Mouse (Mus musculus) cerebellum, adult 2 months (tissue): Measurements from ENCODE around the gene Slc1a2.

ENCODE experiments used
- CTCF ChIP-seq: fragments of 200-500 bp; IDR thresholded peaks from 2 replicates; pipeline ENCODE4 v1.5.1; 2011; ENCODE audit warnings: low read depth, mild to moderate bottlenecking, control low read depth, low read length, moderate library complexity, borderline replicate concordance; ENCODE audit not compliant: insufficient read depth
- POLR2A ChIP-seq: fragments of 200-500 bp; IDR thresholded peaks from 2 replicates; pipeline ENCODE4 v1.6.1; 2011; ENCODE audit warnings: low read length, control low read depth, borderline replicate concordance; ENCODE audit not compliant: insufficient read depth

- TF ChIP-seq POLR2A (no peak), CTCF (no peak)
Observed at GRCm38 (mm10) chr2:102792804-102793203, 134.3 kb downstream of the Slc1a2 start.
